Mouse (Mus musculus): ENCODE data around the gene Vps35l.

Vps35l gene

DNA sequence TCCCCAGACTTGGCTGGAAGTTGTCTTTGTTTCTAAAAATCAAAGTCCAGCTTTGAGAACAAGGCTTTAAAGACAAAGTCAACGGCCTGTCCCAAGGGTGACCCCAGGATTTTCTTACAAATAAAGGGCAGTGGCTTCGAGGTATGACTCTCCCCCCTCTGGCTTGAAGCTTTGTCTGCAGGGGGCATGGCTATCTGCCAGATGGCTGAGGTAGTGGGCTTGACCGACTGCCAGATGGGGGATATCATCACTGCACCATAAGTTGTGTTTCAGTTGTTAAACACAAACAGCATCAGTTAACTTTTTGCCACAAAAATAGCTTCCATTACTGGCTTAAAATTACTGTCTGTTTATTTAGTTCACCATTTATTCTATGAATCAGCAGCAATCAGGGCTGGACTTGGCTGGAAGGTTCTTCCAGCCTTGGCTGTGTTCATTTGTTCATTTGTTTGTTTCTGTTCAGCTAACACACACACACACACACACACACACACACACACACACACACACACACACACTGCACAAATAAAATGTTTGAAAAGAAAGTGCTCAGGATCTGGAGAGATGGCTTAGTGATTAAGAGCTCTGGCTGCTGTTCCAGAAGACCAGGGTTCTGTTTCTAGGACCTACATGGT is 149.1 kb downstream of the Vps35l start:
- peak; percentile 28 to 53 for DNase-seq
